ENCODE assay signal across 25 mouse cellular contexts in genomic region chr13:65032758-65033157, GRCm38 (mm10). TPM values are rescaled to one million over a fixed set of nuclear protein-coding genes. Genes with fewer than 3 reads are reported as not detected.
"Had no signal": no experiment of that assay in that cellular context is flagged by ENCODE, and none has a peak within 500 bp of the region (broad histone marks: within the 10 kb centered on the region; RNA-seq: fewer than 3 reads in every experiment).

Gene Spata31d1c, plus strand, starts transcription at chr13:65033058.

- DNase-seq: retina, postnatal 1 day; right cerebral cortex, adult 18-20 months; right cerebral cortex, postnatal 14 days; right cerebral cortex, postnatal 25 days; right cerebral cortex, postnatal 4 days; spleen, adult 18-20 months; thymus, adult 18-20 months; thymus, adult 2 months; thymus, postnatal 14 days; thymus, postnatal 25 days; thymus, postnatal 36 days; thymus, postnatal 4 days had no signal

- H3K36me3 ChIP-seq: neural tube, embryonic 12.5 days; neural tube, embryonic 13.5 days; neural tube, embryonic 15.5 days; stomach, embryonic 15.5 days had no signal

- H3K27me3 ChIP-seq: neural tube, embryonic 12.5 days; neural tube, embryonic 13.5 days; neural tube, embryonic 15.5 days; stomach, embryonic 15.5 days had no signal

- H3K27ac ChIP-seq: neural tube, embryonic 12.5 days; neural tube, embryonic 13.5 days; neural tube, embryonic 15.5 days; stomach, embryonic 15.5 days; stomach, postnatal 0 days had no signal

- H3K4me1 ChIP-seq: neural tube, embryonic 12.5 days; neural tube, embryonic 13.5 days; neural tube, embryonic 15.5 days; stomach, embryonic 15.5 days had no signal

- H3K4me3 ChIP-seq: neural tube, embryonic 12.5 days; neural tube, embryonic 13.5 days; neural tube, embryonic 15.5 days; stomach, embryonic 15.5 days had no signal

RNA-seq across cellular contexts. Expression of gene Spata31d1c, which starts in this region (rescaled TPM):
- total RNA-seq: neutrophil, adult 5-6 weeks had no signal
- polyA plus RNA-seq: neural tube, embryonic 11.5 days; neural tube, embryonic 12.5 days; neural tube, embryonic 13.5 days; neural tube, embryonic 15.5 days; small intestine, adult 2 months; spleen, adult 2 months; stomach, embryonic 14.5 days; stomach, embryonic 15.5 days; stomach, embryonic 16.5 days; stomach, postnatal 0 days; thymus, adult 2 months; thymus, postnatal 0 days; urinary bladder, adult 2 months had no signal
